Mouse (Mus musculus): ENCODE measurements around the gene Rad23a.

The Rad23a gene

DNA sequence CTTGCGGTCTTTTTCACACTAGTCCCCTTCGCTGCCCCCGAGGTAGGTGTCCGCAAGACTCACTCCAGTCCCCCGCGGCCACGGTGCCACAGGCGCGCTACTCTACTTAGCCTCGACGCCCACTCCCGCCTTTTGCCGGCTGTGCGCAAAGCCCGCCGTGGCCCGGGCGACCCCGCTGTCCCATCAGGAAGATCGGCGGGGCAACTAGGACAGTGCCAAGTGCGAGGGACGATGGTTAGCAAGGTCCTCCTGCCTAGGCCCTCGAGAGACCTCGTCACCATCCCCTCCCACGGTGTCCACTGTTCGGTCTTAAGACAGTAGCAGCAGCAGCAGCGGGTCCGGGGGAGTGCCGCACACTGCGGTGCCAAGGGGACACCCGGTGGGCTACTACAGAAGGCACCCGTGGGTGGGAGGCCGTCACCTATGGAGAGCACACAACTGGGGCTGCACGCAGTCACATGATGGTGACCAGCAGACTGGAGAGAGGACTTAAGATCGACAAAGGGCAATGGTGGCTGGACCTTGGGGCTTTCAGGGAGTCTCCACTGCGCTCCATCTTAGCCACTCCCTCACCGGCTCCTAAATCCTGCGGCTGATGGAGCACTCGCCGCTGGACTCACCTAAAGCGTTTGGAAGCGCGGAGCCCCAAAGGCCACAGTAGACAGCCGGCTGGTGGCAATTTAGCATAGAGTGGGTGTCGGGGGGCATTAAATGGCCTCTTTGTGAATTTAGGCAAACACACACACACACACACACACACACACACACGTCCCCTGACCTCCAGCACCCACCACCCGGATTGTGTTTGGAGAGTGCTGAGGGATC lies 55.6 kb downstream of the Rad23a start:
- Histone ChIP-seq H3K4me1 (replicated peaks; ENCODE audit: low read depth, low read length) (peaks cover 55% of the 10 kb centered on the region), H3K9me3 (ENCODE audit: low read length) (no peaks in the 10 kb centered on the region), H3K36me3 (ENCODE audit: insufficient read depth, low read length) (no peaks in the 10 kb centered on the region), H3K27me3 (ENCODE audit: insufficient read depth, low read length) (peaks cover 99% of the 10 kb centered on the region), H3K4me3 (replicated peaks; ENCODE audit: low read length) (peak overlapping the region; percentile 60)
- TF ChIP-seq CTCF (conservative IDR thresholded peaks at IDR 0.05; ENCODE audit: low read length) (no peak), POU5F1 (IDR thresholded peaks at IDR 0.05; ENCODE audit: borderline replicate concordance, low read length) (no peak), NANOG (IDR thresholded peaks at IDR 0.05; ENCODE audit: borderline replicate concordance, low read length) (no peak)
